Mouse (Mus musculus): ENCODE measurements around the gene Gm4981. TPM values are rescaled to one million over a fixed set of nuclear protein-coding genes. Genes with fewer than 3 reads are reported as not detected.
A peak's percentile ranks its signal among the peaks of the same experiment; 100 is the strongest.
"Not testable (repeated sequence)": the region's sequence is repeated elsewhere in the genome, so short reads cannot be mapped to it uniquely, and the experiment has no call there.

The Gm4981 gene
- polyA plus RNA-seq, 1 experiment from 2014 or later: not detected

DNA sequence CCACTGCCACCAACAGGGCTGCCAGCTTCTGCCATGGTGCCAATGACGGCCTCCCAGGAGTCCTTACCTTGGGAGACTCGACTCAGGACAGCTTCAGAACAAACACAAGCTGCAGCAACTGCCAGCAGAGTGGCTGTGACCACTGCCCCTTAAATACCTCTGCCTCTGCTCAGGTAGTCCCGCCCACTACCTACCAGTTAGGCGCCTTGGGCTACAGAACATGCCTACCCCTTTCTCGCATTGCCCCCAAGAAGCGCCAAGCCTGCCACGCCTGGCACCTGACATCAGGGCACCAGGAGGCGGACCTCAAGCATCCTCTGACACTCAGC lies 3.9 kb downstream of the Gm4981 start, which contains the start of gene Duxf3:
Duxf3 (minus strand) TSS at position 35 of the 329 bp plus-strand sequence.
- H3K9ac ChIP-seq; H3K4me2 ChIP-seq; DNase-seq; H3K27ac ChIP-seq; H3K4me1 ChIP-seq (replicated peaks); H3K4me3 ChIP-seq (replicated peaks); H3K27me3 ChIP-seq; H3K36me3 ChIP-seq: not testable (repeated sequence)
- WGBS (ENCODE audit: insufficient replicate concordance): 61% methylated on average over 6 of the region's 8 CpGs
- H3K9me3 ChIP-seq (replicated peaks): peaks cover 23% of the 10 kb centered on the region
- peak; percentile 45 for ATAC-seq (ENCODE audit: low read depth)

- ATAC-seq (ENCODE audit: low read depth) (peak; percentile 70), DNase-seq (peak; percentile 53)
- not testable (repeated sequence) for H3K4me1 ChIP-seq (replicated peaks); H3K4me2 ChIP-seq; H3K27ac ChIP-seq; H3K27me3 ChIP-seq; H3K4me3 ChIP-seq (replicated peaks); H3K36me3 ChIP-seq; H3K9ac ChIP-seq
- peaks cover 23% of the 10 kb centered on the region for H3K9me3 ChIP-seq (replicated peaks)
- WGBS (ENCODE audit: insufficient replicate concordance): 73% methylated on average over 35 of the region's 35 CpGs
These were observed 4.5 kb downstream of the Gm4981 start for GRCm38 (mm10) chr10:58231779-58232640.

- peaks cover 21% of the 10 kb centered on the region for H3K9me3 ChIP-seq (replicated peaks)
- H3K4me3 ChIP-seq (replicated peaks); H3K9ac ChIP-seq; ATAC-seq (ENCODE audit: low read depth); H3K36me3 ChIP-seq; H3K4me1 ChIP-seq (replicated peaks); H3K27me3 ChIP-seq; H3K27ac ChIP-seq; H3K4me2 ChIP-seq; DNase-seq: not testable (repeated sequence)
- 70% methylated on average over 5 of the region's 7 CpGs for WGBS (ENCODE audit: insufficient replicate concordance)
These were observed 5.4 kb downstream of the Gm4981 start for GRCm38 (mm10) chr10:58231088-58231487.

- DNase-seq; ATAC-seq (ENCODE audit: low read depth); H3K9ac ChIP-seq; H3K4me3 ChIP-seq (replicated peaks); H3K36me3 ChIP-seq; H3K4me1 ChIP-seq (replicated peaks); H3K4me2 ChIP-seq; H3K27me3 ChIP-seq; H3K27ac ChIP-seq: not testable (repeated sequence)
- 42% methylated on average over 3 of the region's 3 CpGs for WGBS (ENCODE audit: insufficient replicate concordance)
- peaks cover 20% of the 10 kb centered on the region for H3K9me3 ChIP-seq (replicated peaks)
These were observed 6.5 kb downstream of the Gm4981 start for GRCm38 (mm10) chr10:58230021-58230420.

DNA sequence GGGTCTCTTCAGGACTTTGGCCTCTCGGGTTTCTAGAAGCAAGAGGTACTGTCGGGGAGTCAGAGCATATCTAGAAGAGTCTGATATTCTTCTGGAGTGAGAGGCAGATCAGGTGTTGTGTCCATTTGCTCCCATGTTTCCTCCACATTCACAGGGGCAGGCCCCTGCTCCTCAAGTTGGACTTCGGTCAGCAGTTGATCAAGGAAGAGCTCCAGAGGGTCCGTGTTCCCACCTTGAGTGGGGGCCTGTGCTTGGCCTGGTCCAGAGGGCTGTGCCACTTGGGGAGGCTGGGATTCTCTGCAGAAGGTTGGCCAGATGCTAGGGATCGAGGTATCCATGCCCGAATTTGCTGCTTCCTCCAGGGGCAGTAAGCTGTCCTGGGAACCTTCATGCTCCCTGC lies 8.7 kb downstream of the Gm4981 start:
- not testable (repeated sequence) for H3K4me3 ChIP-seq (replicated peaks); H3K4me1 ChIP-seq (replicated peaks); H3K4me2 ChIP-seq; H3K27ac ChIP-seq; DNase-seq; H3K27me3 ChIP-seq; H3K9ac ChIP-seq; ATAC-seq (ENCODE audit: low read depth); H3K36me3 ChIP-seq
- 75% methylated on average over 2 of the region's 6 CpGs for WGBS (ENCODE audit: insufficient replicate concordance)
- H3K9me3 ChIP-seq (replicated peaks): peaks cover 20% of the 10 kb centered on the region

DNA sequence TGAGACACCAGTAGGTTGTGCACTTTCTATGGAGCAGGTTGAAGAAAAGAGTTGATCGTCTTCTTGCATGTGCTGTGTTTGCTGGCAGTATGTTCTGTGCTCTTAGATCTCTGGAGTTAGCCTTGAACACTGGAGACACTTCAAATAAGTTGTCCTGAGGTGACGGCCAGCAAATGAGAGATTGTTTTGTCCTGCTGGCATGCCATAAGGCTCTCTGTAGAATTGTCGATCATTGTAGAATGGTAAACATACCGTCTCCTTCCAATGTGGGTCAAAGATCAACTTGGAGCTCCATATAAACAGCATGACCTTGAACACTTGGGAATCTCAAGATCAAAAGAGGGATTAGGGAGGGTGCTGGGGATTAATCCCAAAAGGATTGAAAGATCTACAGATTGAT lies 10.1 kb downstream of the Gm4981 start:
- H3K9ac ChIP-seq; H3K36me3 ChIP-seq; DNase-seq; H3K4me3 ChIP-seq (replicated peaks); H3K4me1 ChIP-seq (replicated peaks); H3K4me2 ChIP-seq; H3K27ac ChIP-seq; H3K27me3 ChIP-seq; ATAC-seq (ENCODE audit: low read depth): not testable (repeated sequence)
- H3K9me3 ChIP-seq (replicated peaks): peaks cover 10% of the 10 kb centered on the region; the same call in 1 of the 2 replicates
- 58% methylated on average over 4 of the region's 4 CpGs for WGBS (ENCODE audit: insufficient replicate concordance)

GRCm38 (mm10) chr10:58224827-58225785 lies 11.4 kb downstream of the Gm4981 start, which contains the start of gene AW822073:
TSS of gene AW822073 (minus strand) at chr10:58224930.
- not testable (repeated sequence) for H3K27me3 ChIP-seq; H3K4me1 ChIP-seq (replicated peaks); H3K27ac ChIP-seq; DNase-seq; H3K36me3 ChIP-seq; H3K9ac ChIP-seq; ATAC-seq (ENCODE audit: low read depth); H3K4me3 ChIP-seq (replicated peaks); H3K4me2 ChIP-seq
- 0 out of 2 replicates have a peak, but pooled peaks cover 10% of the 10 kb centered on the region for H3K9me3 ChIP-seq (replicated peaks)
- WGBS (ENCODE audit: insufficient replicate concordance): 65% methylated on average over 18 of the region's 18 CpGs

DNA sequence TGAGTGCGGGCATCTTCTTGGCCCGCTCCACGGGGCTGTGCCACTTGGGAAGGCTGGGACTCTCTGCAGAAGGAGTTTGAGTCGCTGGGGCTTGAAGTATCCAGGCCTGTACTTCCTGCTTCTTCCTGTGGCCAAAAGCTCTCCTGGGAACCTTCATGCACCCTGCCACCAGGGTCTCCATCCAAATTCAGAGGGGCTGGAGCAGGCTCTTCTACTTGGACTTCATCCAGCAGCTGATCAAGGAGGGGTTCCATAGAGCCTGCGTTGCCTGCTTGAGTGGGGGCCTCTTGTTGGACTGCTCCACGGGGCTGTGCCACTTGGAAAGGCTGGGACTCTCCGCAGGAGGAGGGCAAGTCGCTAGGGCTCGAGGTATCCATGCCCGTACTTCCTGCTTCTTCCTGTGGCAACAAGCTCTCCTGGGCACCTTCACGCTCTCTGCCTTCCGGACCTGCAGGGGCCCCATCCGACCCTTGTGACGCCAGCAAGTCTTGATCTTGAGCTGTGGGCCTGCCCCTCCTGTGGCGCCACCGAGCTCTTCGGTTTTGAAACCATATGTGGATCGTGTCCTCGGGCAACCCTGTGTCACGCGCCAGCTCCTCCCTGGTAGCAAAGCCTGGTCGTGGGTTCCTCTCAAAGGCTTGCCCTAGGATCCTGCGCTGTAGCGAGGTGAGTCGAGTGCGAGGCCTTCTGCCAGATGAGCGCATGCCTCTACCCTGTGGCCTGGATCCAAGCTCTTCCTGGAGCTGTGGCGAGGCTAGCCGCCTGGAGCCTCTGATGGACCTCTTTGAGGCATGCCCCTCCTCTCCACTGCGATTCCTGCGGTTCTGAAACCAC lies 12.3 kb downstream of the Gm4981 start:
- not testable (repeated sequence) for H3K27me3 ChIP-seq; H3K9ac ChIP-seq; H3K27ac ChIP-seq; ATAC-seq (ENCODE audit: low read depth); H3K4me2 ChIP-seq; H3K36me3 ChIP-seq; H3K4me1 ChIP-seq (replicated peaks); H3K4me3 ChIP-seq (replicated peaks)
- 0 out of 2 replicates have a peak, but pooled peaks cover 10% of the 10 kb centered on the region for H3K9me3 ChIP-seq (replicated peaks)
- peak; percentile 33 for DNase-seq
- WGBS (ENCODE audit: insufficient replicate concordance): 73% methylated on average over 31 of the region's 31 CpGs

- H3K9me3 ChIP-seq (replicated peaks): 0 out of 2 replicates have a peak, but pooled peaks cover 10% of the 10 kb centered on the region
- H3K4me1 ChIP-seq (replicated peaks); H3K9ac ChIP-seq; H3K36me3 ChIP-seq; H3K27me3 ChIP-seq; H3K4me2 ChIP-seq; H3K27ac ChIP-seq; DNase-seq; ATAC-seq (ENCODE audit: low read depth); H3K4me3 ChIP-seq (replicated peaks): not testable (repeated sequence)
- 58% methylated on average over 4 of the region's 6 CpGs for WGBS (ENCODE audit: insufficient replicate concordance)
These were observed 13.3 kb downstream of the Gm4981 start for GRCm38 (mm10) chr10:58223161-58223560.

DNA sequence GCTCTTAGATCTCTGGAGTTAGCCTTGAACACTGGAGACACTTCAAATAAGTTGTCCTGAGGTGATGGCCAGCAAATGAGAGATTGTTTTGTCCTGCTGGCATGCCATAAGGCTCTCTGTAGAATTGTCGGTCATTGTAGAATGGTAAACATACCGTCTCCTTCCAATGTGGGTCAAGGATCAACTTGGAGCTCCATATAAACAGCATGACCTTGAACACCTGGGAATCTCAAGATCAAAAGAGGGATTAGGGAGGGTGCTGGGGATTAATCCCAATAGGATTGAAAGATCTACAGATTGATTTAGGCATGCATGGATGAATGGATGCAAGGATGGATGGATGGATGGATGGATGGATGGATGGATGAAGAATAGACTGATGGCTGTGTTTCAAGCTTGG lies 14.9 kb downstream of the Gm4981 start:
- ATAC-seq (ENCODE audit: low read depth); H3K9me3 ChIP-seq (replicated peaks); H3K36me3 ChIP-seq; H3K27ac ChIP-seq; H3K4me1 ChIP-seq (replicated peaks); H3K9ac ChIP-seq; H3K4me2 ChIP-seq; DNase-seq; H3K27me3 ChIP-seq; H3K4me3 ChIP-seq (replicated peaks): not testable (repeated sequence)
- 82% methylated on average over 2 of the region's 2 CpGs for WGBS (ENCODE audit: insufficient replicate concordance)
